Mouse (Mus musculus): ENCODE measurements around the gene Amer2. TPM values are rescaled to one million over a fixed set of nuclear protein-coding genes. Genes with fewer than 3 reads are reported as not detected.

The Amer2 gene
- polyA plus RNA-seq, 1 experiment from 2014 or later = 0.21 TPM

DNA sequence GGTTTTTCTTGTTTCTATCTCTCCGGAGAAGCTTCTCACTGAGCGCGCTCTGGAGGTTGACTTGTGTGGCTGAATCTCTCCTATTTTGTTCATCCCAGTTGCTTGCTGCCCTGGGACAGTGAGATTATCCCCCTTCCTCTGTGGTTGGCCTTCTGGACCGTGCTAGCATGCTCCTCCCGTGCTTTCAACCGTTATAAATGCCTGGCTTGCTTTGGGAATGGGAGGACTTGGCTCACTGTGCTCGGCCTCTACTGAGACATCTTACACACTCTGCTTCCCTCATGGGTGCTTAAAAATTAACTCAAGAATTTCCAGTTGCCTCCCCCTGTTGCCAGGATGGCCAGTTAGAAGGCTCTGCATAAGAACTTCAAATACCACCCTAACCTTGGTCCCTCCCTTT is 10.8 kb downstream of the Amer2 start:
- Histone ChIP-seq H3K27ac (ENCODE audit: low read length) (no peak overlapping the region), H3K36me3 (ENCODE audit: control insufficient read depth, insufficient read depth) (no peaks in the 10 kb centered on the region), H3K27me3 (ENCODE audit: control insufficient read depth, insufficient read depth, low read length) (peaks cover 17% of the 10 kb centered on the region), H3K9ac (ENCODE audit: low read length) (no peak overlapping the region), H3K4me2 (ENCODE audit: low read depth, low read length) (no peak overlapping the region), H3K4me3 (ENCODE audit: low read length) (no peak overlapping the region), H3K4me1 (ENCODE audit: control insufficient read depth, insufficient read depth, low read length) (no peaks in the 10 kb centered on the region), H3K9me3 (replicated peaks; ENCODE audit: control insufficient read depth, low read length) (no peaks in the 10 kb centered on the region)
- ATAC-seq (replicated peaks; ENCODE audit: extremely low read depth, insufficient read depth, low FRiP score) = no peak
- 77% methylated on average over 7 of the region's 7 CpGs for WGBS

DNA sequence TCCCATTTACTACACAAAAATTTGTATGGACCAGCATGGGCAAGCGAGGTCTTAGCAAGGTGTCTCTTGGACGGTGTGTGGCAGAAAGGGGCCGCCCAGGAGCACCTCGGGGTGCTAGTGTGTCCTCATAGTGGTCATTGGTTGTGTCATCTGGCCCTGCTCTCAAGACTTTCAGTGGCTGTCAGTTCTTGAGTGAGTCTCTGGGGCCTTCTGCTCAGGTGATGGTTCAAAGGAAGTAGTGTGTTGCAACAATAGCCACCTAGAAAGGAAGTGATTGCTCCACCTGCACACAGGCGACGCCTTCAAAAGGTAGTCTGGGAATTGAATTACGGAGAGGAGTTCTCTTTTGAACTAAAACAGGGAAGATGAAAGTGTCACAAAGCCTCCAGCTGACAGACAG is 11.2 kb downstream of the Amer2 start:
- Histone ChIP-seq H3K27me3 (ENCODE audit: control insufficient read depth, insufficient read depth, low read length) (peaks cover 13% of the 10 kb centered on the region), H3K27ac (ENCODE audit: low read length) (no peak overlapping the region), H3K9me3 (replicated peaks; ENCODE audit: control insufficient read depth, low read length) (no peaks in the 10 kb centered on the region), H3K4me1 (ENCODE audit: control insufficient read depth, insufficient read depth, low read length) (no peaks in the 10 kb centered on the region), H3K4me2 (ENCODE audit: low read depth, low read length) (no peak overlapping the region), H3K9ac (ENCODE audit: low read length) (no peak overlapping the region), H3K4me3 (ENCODE audit: low read length) (no peak overlapping the region), H3K36me3 (ENCODE audit: control insufficient read depth, insufficient read depth) (no peaks in the 10 kb centered on the region)
- ATAC-seq (replicated peaks; ENCODE audit: extremely low read depth, insufficient read depth, low FRiP score) = no peak
- 81% methylated on average over 7 of the region's 7 CpGs for WGBS

DNA sequence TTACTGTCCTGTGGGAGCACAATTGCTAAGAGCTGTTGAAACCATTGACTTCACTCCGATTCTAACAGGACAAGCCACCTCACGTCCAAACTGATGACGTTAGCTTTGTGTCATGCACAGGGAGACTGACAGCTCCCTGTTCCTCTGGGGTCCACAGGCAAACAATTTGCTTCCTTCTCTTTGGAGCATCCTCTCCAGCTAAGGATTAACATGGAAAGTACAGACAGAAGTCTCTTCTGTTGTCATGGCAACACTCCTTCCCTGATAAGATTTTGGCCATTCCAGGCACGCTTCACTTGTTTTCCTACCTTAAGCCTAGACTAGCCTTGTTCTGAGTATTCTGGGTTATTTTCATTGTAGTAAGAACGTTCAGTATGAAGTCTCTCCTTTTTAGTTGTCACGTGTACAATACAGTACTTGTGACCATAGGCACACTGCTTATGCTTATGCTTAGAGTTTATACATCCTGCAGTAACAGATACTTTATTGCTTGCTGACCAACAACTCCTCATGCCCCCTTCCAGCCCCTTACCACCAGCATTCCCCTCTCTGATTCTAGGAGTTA is 12.1 kb downstream of the Amer2 start:
- Histone ChIP-seq H3K27ac (ENCODE audit: low read length) (no peak overlapping the region), H3K4me2 (ENCODE audit: low read depth, low read length) (no peak overlapping the region), H3K4me1 (ENCODE audit: control insufficient read depth, insufficient read depth, low read length) (no peaks in the 10 kb centered on the region), H3K9me3 (replicated peaks; ENCODE audit: control insufficient read depth, low read length) (no peaks in the 10 kb centered on the region), H3K9ac (ENCODE audit: low read length) (no peak overlapping the region), H3K4me3 (ENCODE audit: low read length) (no peak overlapping the region), H3K27me3 (ENCODE audit: control insufficient read depth, insufficient read depth, low read length) (peaks cover 4% of the 10 kb centered on the region), H3K36me3 (ENCODE audit: control insufficient read depth, insufficient read depth) (no peaks in the 10 kb centered on the region)
- 38% methylated on average over 6 of the region's 6 CpGs for WGBS
- no peak for ATAC-seq (replicated peaks; ENCODE audit: extremely low read depth, insufficient read depth, low FRiP score)

DNA sequence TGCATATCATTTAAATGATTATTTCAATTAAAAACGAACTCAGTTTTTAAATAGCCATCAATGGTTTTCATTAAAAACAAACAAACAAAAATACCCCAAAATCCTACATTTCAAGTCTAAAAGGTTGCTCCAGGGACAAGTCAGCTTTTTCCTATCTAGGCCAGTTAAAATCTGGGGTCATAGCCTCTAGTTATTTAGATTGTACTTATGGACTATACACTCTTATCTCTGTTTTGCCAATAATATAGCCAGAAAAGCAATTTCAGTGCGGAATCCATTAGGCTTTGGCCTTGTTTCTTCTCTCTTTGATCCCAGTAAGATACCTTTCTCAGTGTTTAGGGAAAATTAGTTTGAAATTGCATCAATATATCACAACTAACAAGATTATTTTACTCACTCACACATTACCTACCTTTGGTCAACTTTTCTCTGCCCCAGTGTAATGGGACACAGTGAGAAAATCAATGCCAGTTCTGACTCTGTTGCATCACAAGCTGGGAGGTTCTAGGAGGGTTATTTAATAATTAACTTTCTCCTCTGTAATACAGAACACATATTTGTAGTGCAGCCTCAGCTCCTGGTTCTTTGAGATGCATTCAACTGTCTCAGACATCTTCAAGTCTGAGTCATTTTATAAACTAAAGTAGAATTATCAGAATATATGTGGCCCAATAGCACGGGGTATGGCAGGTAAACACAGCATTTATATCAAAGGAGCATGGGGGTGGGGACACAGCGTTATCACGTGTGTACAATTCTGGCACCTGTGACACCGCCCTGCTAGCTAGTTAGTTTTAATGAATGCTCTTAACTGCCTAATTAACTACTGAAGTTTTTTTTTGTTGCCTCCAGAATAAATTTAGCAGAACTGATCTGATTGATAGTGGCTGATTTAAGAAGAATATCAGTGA is 13.8 kb downstream of the Amer2 start:
- no peak overlapping the region for H3K27ac ChIP-seq (ENCODE audit: low read length)
- H3K36me3 ChIP-seq (ENCODE audit: control insufficient read depth, insufficient read depth) = no peaks in the 10 kb centered on the region
- H3K9me3 ChIP-seq (replicated peaks; ENCODE audit: control insufficient read depth, low read length) = no peaks in the 10 kb centered on the region
- no peak for ATAC-seq (replicated peaks; ENCODE audit: extremely low read depth, insufficient read depth, low FRiP score)
- no peak overlapping the region for H3K4me3 ChIP-seq (ENCODE audit: low read length)
- H3K27me3 ChIP-seq (ENCODE audit: control insufficient read depth, insufficient read depth, low read length) = no peaks in the 10 kb centered on the region
- H3K4me2 ChIP-seq (ENCODE audit: low read depth, low read length) = no peak overlapping the region
- H3K9ac ChIP-seq (ENCODE audit: low read length) = no peak overlapping the region
- H3K4me1 ChIP-seq (ENCODE audit: control insufficient read depth, insufficient read depth, low read length) = no peaks in the 10 kb centered on the region
- WGBS = 75% methylated on average over 6 of the region's 6 CpGs

DNA sequence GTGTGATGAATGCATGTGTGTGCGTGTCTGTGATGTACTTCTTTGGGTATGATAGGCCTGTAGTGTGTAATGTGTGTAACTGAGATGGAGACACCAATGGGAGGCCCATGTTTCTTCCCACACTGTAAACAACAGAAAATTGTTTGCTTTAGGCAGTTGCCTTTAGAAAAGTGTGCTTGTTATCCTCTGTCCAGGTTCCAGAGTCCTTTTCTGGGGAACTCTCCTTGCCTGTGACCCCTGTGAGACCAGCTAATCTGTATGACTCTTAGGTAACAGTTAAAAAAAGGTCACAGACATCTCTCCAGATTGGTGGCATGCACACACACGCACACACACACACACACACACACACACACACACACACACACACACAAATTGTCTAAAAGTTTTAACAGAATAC is 15.3 kb downstream of the Amer2 start:
- no peak overlapping the region for H3K4me3 ChIP-seq (ENCODE audit: low read length)
- ATAC-seq (replicated peaks; ENCODE audit: extremely low read depth, insufficient read depth, low FRiP score) = no peak
- H3K27me3 ChIP-seq (ENCODE audit: control insufficient read depth, insufficient read depth, low read length) = no peaks in the 10 kb centered on the region
- H3K9ac ChIP-seq (ENCODE audit: low read length) = no peak overlapping the region
- no peaks in the 10 kb centered on the region for H3K36me3 ChIP-seq (ENCODE audit: control insufficient read depth, insufficient read depth)
- no peaks in the 10 kb centered on the region for H3K9me3 ChIP-seq (replicated peaks; ENCODE audit: control insufficient read depth, low read length)
- no peak overlapping the region for H3K4me2 ChIP-seq (ENCODE audit: low read depth, low read length)
- 83% methylated on average over 2 of the region's 2 CpGs for WGBS
- H3K27ac ChIP-seq (ENCODE audit: low read length) = no peak overlapping the region
- H3K4me1 ChIP-seq (ENCODE audit: control insufficient read depth, insufficient read depth, low read length) = no peaks in the 10 kb centered on the region

DNA sequence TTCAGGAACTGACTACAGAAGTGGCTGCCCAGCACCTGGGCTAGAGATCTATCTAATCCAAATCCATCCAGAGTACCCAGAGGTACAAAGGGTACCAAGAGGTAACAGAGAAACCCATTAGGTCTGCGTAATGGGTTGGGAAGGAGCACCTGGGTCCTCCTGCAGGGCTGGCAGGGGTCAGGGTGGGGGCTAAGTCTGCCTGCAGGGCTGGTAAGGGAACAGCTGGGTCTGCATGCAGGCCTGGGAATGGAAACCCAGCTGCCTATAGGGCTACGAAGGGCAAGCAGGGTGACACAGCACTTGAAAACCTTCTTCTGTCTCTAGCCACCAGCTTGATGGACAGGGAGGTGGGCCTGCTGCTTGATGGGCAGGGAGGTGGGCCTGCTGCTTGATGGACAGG is 19.1 kb downstream of the Amer2 start:
- H3K9me3 ChIP-seq (replicated peaks; ENCODE audit: control insufficient read depth, low read length) = no peaks in the 10 kb centered on the region
- H3K4me2 ChIP-seq (ENCODE audit: low read depth, low read length) = no peak overlapping the region
- no peaks in the 10 kb centered on the region for H3K4me1 ChIP-seq (ENCODE audit: control insufficient read depth, insufficient read depth, low read length)
- H3K27ac ChIP-seq (ENCODE audit: low read length) = no peak overlapping the region
- WGBS = 45% methylated on average over 2 of the region's 2 CpGs
- no peak overlapping the region for H3K9ac ChIP-seq (ENCODE audit: low read length)
- no peaks in the 10 kb centered on the region for H3K36me3 ChIP-seq (ENCODE audit: control insufficient read depth, insufficient read depth)
- ATAC-seq (replicated peaks; ENCODE audit: extremely low read depth, insufficient read depth, low FRiP score) = no peak
- H3K4me3 ChIP-seq (ENCODE audit: low read length) = no peak overlapping the region
- H3K27me3 ChIP-seq (ENCODE audit: control insufficient read depth, insufficient read depth, low read length) = no peaks in the 10 kb centered on the region

DNA sequence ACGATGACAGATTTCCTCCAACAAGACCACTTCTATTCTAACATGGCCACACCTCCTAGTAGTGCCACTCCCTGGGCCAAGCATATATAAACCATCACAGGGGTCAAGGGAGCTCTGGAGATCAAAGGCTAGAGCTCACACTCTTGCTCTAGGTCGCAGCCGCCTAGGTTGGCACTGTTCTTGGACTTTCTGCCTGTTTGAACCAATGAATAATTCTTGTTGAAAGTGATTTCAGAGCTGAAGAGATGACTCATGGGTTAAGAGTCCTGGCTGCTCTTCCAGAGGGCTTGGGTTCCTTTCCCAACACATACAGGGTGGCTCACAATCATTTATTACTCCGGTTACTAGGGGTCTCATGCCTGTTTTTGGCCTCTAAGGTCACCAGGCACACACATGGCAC is 24.3 kb downstream of the Amer2 start:
- no peak for ATAC-seq (replicated peaks; ENCODE audit: extremely low read depth, insufficient read depth, low FRiP score)
- no peaks in the 10 kb centered on the region for H3K4me1 ChIP-seq (ENCODE audit: control insufficient read depth, insufficient read depth, low read length)
- no peaks in the 10 kb centered on the region for H3K27me3 ChIP-seq (ENCODE audit: control insufficient read depth, insufficient read depth, low read length)
- no peak overlapping the region for H3K27ac ChIP-seq (ENCODE audit: low read length)
- WGBS = 78% methylated on average over 4 of the region's 4 CpGs
- H3K4me3 ChIP-seq (ENCODE audit: low read length) = no peak overlapping the region
- H3K36me3 ChIP-seq (ENCODE audit: control insufficient read depth, insufficient read depth) = no peaks in the 10 kb centered on the region
- H3K4me2 ChIP-seq (ENCODE audit: low read depth, low read length) = no peak overlapping the region
- H3K9me3 ChIP-seq (replicated peaks; ENCODE audit: control insufficient read depth, low read length) = no peaks in the 10 kb centered on the region
- H3K9ac ChIP-seq (ENCODE audit: low read length) = no peak overlapping the region

DNA sequence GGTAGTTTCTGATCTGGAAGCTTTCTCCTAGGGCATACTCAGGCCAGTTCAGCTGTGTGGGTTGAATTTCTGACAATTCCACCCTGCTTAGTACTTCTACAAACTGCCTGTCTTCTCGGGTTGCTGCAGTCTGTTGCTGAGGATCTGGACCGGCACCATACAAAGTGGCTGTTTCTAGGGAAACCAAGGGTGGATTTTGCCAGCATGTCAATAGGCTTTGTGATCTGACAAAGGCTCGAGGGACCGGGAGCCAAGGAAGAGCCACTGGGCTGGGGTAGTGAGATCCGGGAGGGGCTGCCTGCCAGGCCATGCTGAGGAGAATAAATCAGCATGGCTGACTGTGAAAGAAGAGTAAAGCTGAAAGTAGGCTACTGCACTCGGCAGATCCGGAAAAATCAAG is 25.8 kb downstream of the Amer2 start:
- Histone ChIP-seq H3K9me3 (replicated peaks; ENCODE audit: control insufficient read depth, low read length) (no peaks in the 10 kb centered on the region), H3K27ac (ENCODE audit: low read length) (no peak overlapping the region), H3K36me3 (ENCODE audit: control insufficient read depth, insufficient read depth) (no peaks in the 10 kb centered on the region), H3K4me2 (ENCODE audit: low read depth, low read length) (no peak overlapping the region), H3K4me3 (ENCODE audit: low read length) (no peak overlapping the region), H3K4me1 (ENCODE audit: control insufficient read depth, insufficient read depth, low read length) (no peaks in the 10 kb centered on the region), H3K27me3 (ENCODE audit: control insufficient read depth, insufficient read depth, low read length) (no peaks in the 10 kb centered on the region), H3K9ac (ENCODE audit: low read length) (no peak overlapping the region)
- WGBS = 59% methylated on average over 7 of the region's 7 CpGs
- no peak for ATAC-seq (replicated peaks; ENCODE audit: extremely low read depth, insufficient read depth, low FRiP score)

DNA sequence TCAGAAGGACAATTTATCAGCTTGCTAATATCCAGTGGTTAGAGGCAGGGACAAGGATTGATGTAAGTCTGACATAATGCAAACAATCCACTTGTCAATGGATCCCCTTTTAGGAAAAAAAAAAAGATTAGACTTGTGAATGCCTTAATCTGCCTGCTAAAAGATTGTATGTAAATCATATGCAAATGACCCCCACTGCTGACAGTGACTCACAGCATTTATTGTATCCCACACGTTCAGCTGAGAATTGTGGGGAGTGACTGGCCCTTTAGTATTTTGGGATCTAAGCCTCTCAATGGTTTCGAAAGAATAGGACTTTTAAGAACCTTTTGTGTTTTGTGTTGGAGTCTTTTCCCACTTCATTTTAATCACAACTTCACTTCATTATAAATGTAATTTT is 30.2 kb downstream of the Amer2 start:
- Histone ChIP-seq H3K36me3 (ENCODE audit: control insufficient read depth, insufficient read depth) (no peaks in the 10 kb centered on the region), H3K9ac (ENCODE audit: low read length) (no peak overlapping the region), H3K4me2 (ENCODE audit: low read depth, low read length) (no peak overlapping the region), H3K27me3 (ENCODE audit: control insufficient read depth, insufficient read depth, low read length) (no peaks in the 10 kb centered on the region), H3K9me3 (replicated peaks; ENCODE audit: control insufficient read depth, low read length) (no peaks in the 10 kb centered on the region), H3K4me3 (ENCODE audit: low read length) (no peak overlapping the region), H3K27ac (ENCODE audit: low read length) (no peak overlapping the region), H3K4me1 (ENCODE audit: control insufficient read depth, insufficient read depth, low read length) (peaks cover 4% of the 10 kb centered on the region; the same call in 1 of the 2 replicates)
- 69% methylated on average over 2 of the region's 2 CpGs for WGBS
- no peak for ATAC-seq (replicated peaks; ENCODE audit: extremely low read depth, insufficient read depth, low FRiP score)
